Mouse (Mus musculus): ENCODE results near the gene Prm3. TPM values are rescaled to one million over a fixed set of nuclear protein-coding genes. Genes with fewer than 3 reads are reported as not detected.

Gene Prm3
- polyA plus RNA-seq, 1 experiment from 2014 or later: not detected

GRCm38 (mm10) chr16:10761182-10761581 lies 29.5 kb downstream of the Prm3 start:
- no peaks in the 10 kb centered on the region for H3K9me3 ChIP-seq (replicated peaks; ENCODE audit: low read length)
- no peak overlapping the region for H3K4me3 ChIP-seq (replicated peaks; ENCODE audit: low read depth, low read length)
- no peaks in the 10 kb centered on the region for H3K36me3 ChIP-seq (ENCODE audit: insufficient read depth, low read length)
- H3K27ac ChIP-seq: no peak overlapping the region
- DNase-seq (ENCODE audit: low spot score) (no peak), ATAC-seq (replicated peaks; ENCODE audit: low FRiP score, low read depth) (no peak)
- WGBS: 77% methylated on average over 8 of the region's 8 CpGs
- H3K27me3 ChIP-seq (ENCODE audit: insufficient read depth, low read length): no peaks in the 10 kb centered on the region
- no peak for TF ChIP-seq CTCF (IDR thresholded peaks at IDR 0.05; ENCODE audit: low read depth)
- no peak overlapping the region for H3K4me2 ChIP-seq (ENCODE audit: low read length)
- H3K4me1 ChIP-seq (replicated peaks; ENCODE audit: insufficient read depth, low read length): no peaks in the 10 kb centered on the region
- no peak overlapping the region for H3K9ac ChIP-seq (ENCODE audit: low read depth, low read length)

DNA sequence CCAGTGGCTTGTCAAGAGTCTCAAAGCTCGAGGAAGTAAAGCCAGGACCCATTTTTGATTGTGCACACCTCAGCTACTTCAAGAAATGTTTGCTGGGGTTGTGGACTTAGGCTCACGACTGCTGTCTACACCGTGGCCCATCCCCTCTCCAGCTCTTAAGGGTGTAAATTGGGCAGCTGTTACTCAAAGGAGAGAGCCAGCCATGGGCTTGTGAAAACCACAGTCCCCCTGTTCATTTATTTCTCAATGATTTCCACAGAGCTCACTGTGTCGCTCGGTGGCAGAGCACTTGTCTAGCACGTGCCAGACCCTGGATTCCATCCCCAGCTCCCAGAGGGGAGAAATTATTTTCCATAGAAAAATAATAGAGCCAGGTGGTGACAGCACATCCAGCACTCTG lies 34.5 kb downstream of the Prm3 start:
- no peaks in the 10 kb centered on the region for H3K4me1 ChIP-seq (replicated peaks; ENCODE audit: insufficient read depth, low read length)
- H3K36me3 ChIP-seq (ENCODE audit: insufficient read depth, low read length): no peaks in the 10 kb centered on the region
- no peaks in the 10 kb centered on the region for H3K27me3 ChIP-seq (ENCODE audit: insufficient read depth, low read length)
- ATAC-seq (replicated peaks; ENCODE audit: low FRiP score, low read depth) (no peak), DNase-seq (ENCODE audit: low spot score) (no peak)
- H3K4me3 ChIP-seq (replicated peaks; ENCODE audit: low read depth, low read length): no peak overlapping the region
- H3K9ac ChIP-seq (ENCODE audit: low read depth, low read length): no peak overlapping the region
- H3K27ac ChIP-seq: no peak overlapping the region
- no peaks in the 10 kb centered on the region for H3K9me3 ChIP-seq (replicated peaks; ENCODE audit: low read length)
- 67% methylated on average over 6 of the region's 6 CpGs for WGBS
- no peak overlapping the region for H3K4me2 ChIP-seq (ENCODE audit: low read length)
- no peak for TF ChIP-seq CTCF (IDR thresholded peaks at IDR 0.05; ENCODE audit: low read depth)

GRCm38 (mm10) chr16:10754521-10755296 lies 36.0 kb downstream of the Prm3 start:
- no peak overlapping the region for H3K9ac ChIP-seq (ENCODE audit: low read depth, low read length)
- no peak for TF ChIP-seq CTCF (IDR thresholded peaks at IDR 0.05; ENCODE audit: low read depth)
- no peaks in the 10 kb centered on the region for H3K36me3 ChIP-seq (ENCODE audit: insufficient read depth, low read length)
- 97% methylated on average over 3 of the region's 3 CpGs for WGBS
- H3K27me3 ChIP-seq (ENCODE audit: insufficient read depth, low read length): no peaks in the 10 kb centered on the region
- DNase-seq (ENCODE audit: low spot score) (no peak), ATAC-seq (replicated peaks; ENCODE audit: low FRiP score, low read depth) (no peak; the same call in 1 of the 2 replicates)
- no peaks in the 10 kb centered on the region for H3K4me1 ChIP-seq (replicated peaks; ENCODE audit: insufficient read depth, low read length)
- no peaks in the 10 kb centered on the region for H3K9me3 ChIP-seq (replicated peaks; ENCODE audit: low read length)
- H3K4me3 ChIP-seq (replicated peaks; ENCODE audit: low read depth, low read length): no peak overlapping the region
- no peak overlapping the region for H3K27ac ChIP-seq
- H3K4me2 ChIP-seq (ENCODE audit: low read length): no peak overlapping the region

DNA sequence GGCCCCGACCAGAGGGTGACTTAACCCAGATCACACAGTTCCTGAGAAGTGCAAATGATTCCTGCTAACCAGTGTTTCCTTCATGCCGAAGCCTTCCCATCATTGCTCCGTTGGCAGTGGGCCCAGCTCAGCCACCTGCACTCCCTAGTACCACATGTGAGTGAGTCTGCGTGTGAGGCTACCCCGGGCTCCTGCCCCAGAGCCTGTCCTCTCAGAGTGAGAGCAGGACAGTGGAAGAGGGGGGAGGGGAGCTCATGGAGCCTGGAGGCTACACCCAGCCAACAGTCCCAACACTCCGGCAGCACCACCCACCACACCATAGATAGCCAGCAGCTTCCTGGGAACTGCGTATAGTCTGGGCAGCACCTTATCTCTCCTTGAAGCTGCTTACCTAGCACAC lies 40.9 kb downstream of the Prm3 start:
- DNase-seq (ENCODE audit: low spot score) (no peak), ATAC-seq (replicated peaks; ENCODE audit: low FRiP score, low read depth) (no peak)
- no peaks in the 10 kb centered on the region for H3K4me1 ChIP-seq (replicated peaks; ENCODE audit: insufficient read depth, low read length)
- WGBS: 48% methylated on average over 7 of the region's 7 CpGs
- no peaks in the 10 kb centered on the region for H3K36me3 ChIP-seq (ENCODE audit: insufficient read depth, low read length)
- no peaks in the 10 kb centered on the region for H3K9me3 ChIP-seq (replicated peaks; ENCODE audit: low read length)
- H3K9ac ChIP-seq (ENCODE audit: low read depth, low read length): no peak overlapping the region
- H3K27me3 ChIP-seq (ENCODE audit: insufficient read depth, low read length): no peaks in the 10 kb centered on the region
- no peak overlapping the region for H3K27ac ChIP-seq
- no peak for TF ChIP-seq CTCF (IDR thresholded peaks at IDR 0.05; ENCODE audit: low read depth)
- H3K4me2 ChIP-seq (ENCODE audit: low read length): no peak overlapping the region
- H3K4me3 ChIP-seq (replicated peaks; ENCODE audit: low read depth, low read length): no peak overlapping the region

GRCm38 (mm10) chr16:10749226-10749625 lies 41.5 kb downstream of the Prm3 start:
- Histone ChIP-seq H3K4me2 (ENCODE audit: low read length) (no peak overlapping the region), H3K4me1 (replicated peaks; ENCODE audit: insufficient read depth, low read length) (no peaks in the 10 kb centered on the region), H3K36me3 (ENCODE audit: insufficient read depth, low read length) (no peaks in the 10 kb centered on the region), H3K27ac (no peak overlapping the region), H3K9ac (ENCODE audit: low read depth, low read length) (no peak overlapping the region), H3K27me3 (ENCODE audit: insufficient read depth, low read length) (no peaks in the 10 kb centered on the region), H3K9me3 (replicated peaks; ENCODE audit: low read length) (no peaks in the 10 kb centered on the region), H3K4me3 (replicated peaks; ENCODE audit: low read depth, low read length) (no peak overlapping the region)
- DNase-seq (ENCODE audit: low spot score): no peak
- no peak for ATAC-seq (replicated peaks; ENCODE audit: low FRiP score, low read depth)
- no peak for TF ChIP-seq CTCF (IDR thresholded peaks at IDR 0.05; ENCODE audit: low read depth)
- WGBS: 53% methylated on average over 7 of the region's 7 CpGs

- Histone ChIP-seq H3K27me3 (ENCODE audit: insufficient read depth, low read length) (no peaks in the 10 kb centered on the region), H3K27ac (no peak overlapping the region)
- peak; percentile 46 for DNase-seq (ENCODE audit: low spot score)
Measured at GRCm38 (mm10) chr16:10741082-10741481, 49.6 kb downstream of the Prm3 start.

More at GRCm38 (mm10) chr16:10741082-10741481, 49.6 kb downstream of the Prm3 start:
- Histone ChIP-seq H3K9me3 (replicated peaks; ENCODE audit: low read length) (no peaks in the 10 kb centered on the region), H3K4me3 (replicated peaks; ENCODE audit: low read depth, low read length) (no peak overlapping the region), H3K4me1 (replicated peaks; ENCODE audit: insufficient read depth, low read length) (0 out of 2 replicates have a peak, but pooled peaks cover 9% of the 10 kb centered on the region), H3K9ac (ENCODE audit: low read depth, low read length) (no peak overlapping the region), H3K36me3 (ENCODE audit: insufficient read depth, low read length) (0 out of 2 replicates have a peak, but pooled peaks cover 2% of the 10 kb centered on the region), H3K4me2 (ENCODE audit: low read length) (no peak overlapping the region)
- WGBS: 77% methylated on average over 2 of the region's 2 CpGs
- no peak for ATAC-seq (replicated peaks; ENCODE audit: low FRiP score, low read depth)
- TF ChIP-seq CTCF (IDR thresholded peaks at IDR 0.05; ENCODE audit: low read depth): no peak

Other genes starting within 250 kb of the Prm3 start
- gene Dexi, start 247.9 kb downstream of the Prm3 start, polyA plus RNA-seq (2015; fragmentation: Nextera tagmentation; extraction: Ambion mirVana): 17.3 and 21.7 TPM in 2 replicates
- gene Clec16a, start 245.6 kb downstream of the Prm3 start, polyA plus RNA-seq (2015; fragmentation: Nextera tagmentation; extraction: Ambion mirVana): 32.5 and 35.0 TPM in 2 replicates
- gene Socs1, start 5.4 kb downstream of the Prm3 start, polyA plus RNA-seq (2015; fragmentation: Nextera tagmentation; extraction: Ambion mirVana): 7.4 and 7.8 TPM in 2 replicates
- not detected in 2 replicates for gene Tnp2, start 2.3 kb downstream of the Prm3 start, polyA plus RNA-seq (2015; fragmentation: Nextera tagmentation; extraction: Ambion mirVana)
- gene Prm2, start 5.2 kb upstream of the Prm3 start, polyA plus RNA-seq (2015; fragmentation: Nextera tagmentation; extraction: Ambion mirVana): not detected in 2 replicates
- not detected in 2 replicates for gene Prm1, start 14.9 kb upstream of the Prm3 start, polyA plus RNA-seq (2015; fragmentation: Nextera tagmentation; extraction: Ambion mirVana)
- not detected in 2 replicates for gene Gm11172, start 22.0 kb upstream of the Prm3 start, polyA plus RNA-seq (2015; fragmentation: Nextera tagmentation; extraction: Ambion mirVana)
- gene Rmi2, start 44.1 kb upstream of the Prm3 start, polyA plus RNA-seq (2015; fragmentation: Nextera tagmentation; extraction: Ambion mirVana): 1.6 and 2.5 TPM in 2 replicates

Measured in kidney, postnatal 0 days (tissue).